Mouse (Mus musculus) cerebellum, adult 11 months (tissue): ENCODE data around the gene 1190005I06Rik.
A peak's percentile ranks its signal among the peaks of the same experiment; 100 is the strongest.

ENCODE experiments used
- DNase-seq: peaks from one replicate; pipeline ENCODE4 v3.0.0; 2022

Gene 1190005I06Rik

GRCm38 (mm10) chr8:120574941-120575340 lies 72.5 kb downstream of the 1190005I06Rik start:
- no peak for DNase-seq

DNA sequence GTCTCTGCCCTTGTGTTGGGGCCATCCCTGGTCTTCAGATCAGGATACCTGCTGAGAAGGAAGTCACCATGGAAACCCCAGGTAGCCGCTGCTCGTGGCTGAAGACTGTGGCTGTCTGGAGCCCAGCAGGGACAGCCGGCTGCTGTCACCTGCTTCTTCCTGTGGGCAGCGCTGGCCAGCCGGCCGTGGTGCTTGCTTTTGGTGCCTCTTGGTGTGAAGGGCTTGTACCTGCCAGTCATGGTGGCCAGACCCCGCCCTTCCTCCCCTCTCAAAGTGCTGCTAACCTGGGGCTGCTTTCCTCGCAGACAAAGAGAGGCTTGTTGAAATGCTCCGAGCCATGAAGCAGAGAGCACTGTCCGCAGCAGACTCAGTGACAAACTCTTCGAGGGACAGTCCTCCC lies 73.6 kb downstream of the 1190005I06Rik start:
- no peak for DNase-seq

- DNase-seq = peak; percentile 52
Observed at GRCm38 (mm10) chr8:120572534-120572933, 74.9 kb downstream of the 1190005I06Rik start.

GRCm38 (mm10) chr8:120571561-120571960 lies 75.9 kb downstream of the 1190005I06Rik start:
- DNase-seq = no peak

- peak; percentile 77 for DNase-seq
Observed at GRCm38 (mm10) chr8:120569939-120570715, 77.3 kb downstream of the 1190005I06Rik start.

DNA sequence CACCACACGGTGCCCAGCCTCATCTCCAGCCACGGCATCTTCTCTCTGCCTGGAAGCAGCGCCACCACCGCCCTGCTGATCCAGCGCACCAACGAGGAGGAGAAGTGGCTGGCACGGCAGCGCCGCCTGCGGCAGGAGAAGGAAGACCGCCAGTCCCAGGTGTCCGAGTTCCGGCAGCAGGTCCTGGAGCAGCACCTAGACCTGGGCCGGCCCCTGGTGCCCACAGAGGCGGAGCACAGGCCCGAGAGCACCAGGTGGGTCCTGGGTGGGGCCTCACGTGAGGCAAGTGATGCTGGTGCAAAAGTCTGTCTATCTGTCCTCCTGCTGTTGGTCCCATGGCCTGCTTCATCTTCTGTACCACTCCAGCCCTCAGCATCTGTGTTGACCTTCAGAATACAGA lies 78.3 kb downstream of the 1190005I06Rik start:
- DNase-seq = no peak

GRCm38 (mm10) chr8:120568164-120568798 lies 79.2 kb downstream of the 1190005I06Rik start:
- DNase-seq = no peak

- DNase-seq = no peak
Observed at GRCm38 (mm10) chr8:120567731-120568130, 79.7 kb downstream of the 1190005I06Rik start.

- DNase-seq = no peak
Observed at GRCm38 (mm10) chr8:120566681-120567080, 80.8 kb downstream of the 1190005I06Rik start.

DNA sequence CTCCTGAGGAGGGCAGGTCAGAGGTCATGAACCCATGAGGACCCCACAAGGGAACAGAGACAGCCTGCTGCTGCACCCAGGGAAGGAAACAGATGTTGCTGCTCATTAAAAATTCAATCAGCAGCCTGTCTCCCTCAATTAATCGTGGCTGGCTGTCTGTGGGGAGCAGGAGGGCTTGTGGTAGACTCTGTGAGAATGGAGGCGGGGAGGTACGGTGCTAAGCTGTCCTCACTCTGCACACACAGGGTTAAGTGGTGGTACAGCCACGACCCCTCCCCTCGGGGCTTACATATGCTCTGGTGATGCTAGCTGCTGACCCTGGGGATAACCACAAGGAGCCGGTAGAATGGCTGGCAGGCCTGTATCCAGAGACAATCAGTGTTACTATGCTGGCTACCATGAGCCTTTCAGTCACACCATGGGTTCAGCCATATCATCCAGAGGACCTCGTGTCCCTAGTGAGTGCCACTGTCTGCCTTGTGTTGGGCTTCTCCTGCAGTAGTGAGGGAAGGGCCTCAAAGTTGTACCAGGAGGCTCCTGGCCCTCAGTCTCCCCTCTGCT lies 82.2 kb downstream of the 1190005I06Rik start:
- no peak for DNase-seq

DNA sequence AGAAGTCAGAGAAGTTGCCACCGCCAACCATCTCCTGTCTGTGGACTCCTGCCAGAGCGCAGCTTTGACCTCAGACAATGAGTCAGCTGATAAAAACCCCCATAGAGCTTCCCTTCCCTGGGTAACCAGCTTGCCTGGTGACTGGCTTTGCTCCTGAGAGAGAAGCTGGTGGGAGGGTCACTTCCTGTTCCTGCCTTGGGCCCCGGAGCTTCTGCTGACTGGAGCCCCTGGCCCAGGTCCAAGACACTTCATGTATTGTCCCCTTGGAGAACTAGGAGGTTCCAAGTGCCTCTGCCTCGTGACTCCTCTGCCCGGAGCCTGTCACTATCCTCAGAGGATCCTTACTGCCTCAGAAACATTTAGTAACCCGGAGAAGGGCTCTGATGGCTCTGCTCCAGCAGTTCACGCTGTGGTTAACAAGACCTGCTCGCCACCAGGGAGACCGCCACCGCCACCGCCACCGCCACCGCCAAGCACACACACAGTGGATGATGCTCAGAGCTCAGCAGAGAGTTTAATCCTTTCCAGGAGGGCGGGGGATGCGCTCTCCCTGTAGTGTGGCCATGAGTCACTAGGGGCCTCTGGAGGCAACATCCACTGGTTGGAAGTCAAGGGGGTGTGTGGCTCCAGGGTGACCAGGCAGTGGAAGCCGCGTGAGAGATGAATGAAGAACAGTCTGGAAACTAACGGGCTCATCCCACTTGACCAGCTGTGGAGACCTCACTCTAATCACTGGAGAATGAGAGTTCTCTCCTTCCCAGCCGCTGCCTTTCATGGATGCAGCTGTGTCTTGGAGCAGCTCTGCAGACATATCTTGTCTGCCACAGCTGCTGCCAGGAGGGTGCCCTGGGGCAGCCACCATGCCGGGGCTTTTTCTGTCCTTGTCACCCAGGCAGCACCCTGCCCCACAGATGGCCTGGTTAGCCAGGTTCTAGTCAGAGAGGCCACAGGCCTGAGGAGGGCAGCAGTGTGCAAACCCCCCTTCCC lies 83.3 kb downstream of the 1190005I06Rik start:
- no peak for DNase-seq

DNA sequence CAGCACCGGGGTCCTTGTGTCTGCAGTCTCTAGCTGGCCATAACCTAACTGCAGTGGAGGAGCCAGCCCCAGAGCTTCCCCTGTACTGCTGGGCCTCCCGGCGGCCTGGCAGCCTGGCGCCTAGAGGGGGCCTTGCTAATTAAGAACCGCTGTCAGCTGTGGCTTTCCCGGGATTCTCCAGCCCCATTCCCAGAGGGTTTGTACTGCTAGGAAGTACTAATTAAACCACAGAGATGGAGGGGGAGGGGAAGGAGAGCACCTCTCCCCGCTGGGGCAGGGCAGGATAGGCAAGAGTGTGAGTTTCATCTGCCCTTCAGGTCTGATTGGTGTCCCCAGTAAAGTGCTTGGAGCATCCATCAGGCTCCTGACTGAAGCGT lies 84.1 kb downstream of the 1190005I06Rik start:
- no peak for DNase-seq

DNA sequence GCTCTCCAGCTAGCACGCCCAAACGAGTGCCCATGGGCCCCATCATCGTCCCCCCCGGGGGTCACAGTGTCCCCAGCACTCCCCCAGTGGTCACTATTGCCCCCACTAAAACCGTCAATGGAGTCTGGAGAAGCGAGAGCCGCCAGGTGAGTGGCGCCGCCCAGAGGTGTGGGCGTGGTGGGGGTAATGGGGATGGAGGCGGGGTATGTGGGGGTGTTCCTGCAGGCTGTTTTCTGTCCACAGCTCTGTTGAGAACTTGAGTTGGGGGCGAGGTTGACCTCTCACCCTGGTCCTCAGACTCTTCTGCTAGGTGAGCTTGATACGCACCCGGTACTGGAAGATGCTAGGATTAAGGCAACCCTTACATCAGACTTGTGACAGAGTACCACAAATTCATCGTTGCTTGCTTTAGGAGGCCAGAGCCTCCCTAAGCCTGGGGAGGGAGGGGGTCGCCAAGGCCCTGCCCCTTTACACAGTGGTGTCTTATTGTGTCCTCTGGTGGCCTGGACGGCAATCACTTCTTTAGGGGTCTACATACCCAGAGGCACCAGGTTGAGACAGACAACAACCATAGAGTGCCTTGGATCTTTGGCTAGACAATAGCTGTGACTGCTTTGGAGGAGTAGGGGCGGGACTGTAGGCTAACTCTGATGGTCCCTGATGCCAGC lies 84.6 kb downstream of the 1190005I06Rik start:
- no peak for DNase-seq

DNA sequence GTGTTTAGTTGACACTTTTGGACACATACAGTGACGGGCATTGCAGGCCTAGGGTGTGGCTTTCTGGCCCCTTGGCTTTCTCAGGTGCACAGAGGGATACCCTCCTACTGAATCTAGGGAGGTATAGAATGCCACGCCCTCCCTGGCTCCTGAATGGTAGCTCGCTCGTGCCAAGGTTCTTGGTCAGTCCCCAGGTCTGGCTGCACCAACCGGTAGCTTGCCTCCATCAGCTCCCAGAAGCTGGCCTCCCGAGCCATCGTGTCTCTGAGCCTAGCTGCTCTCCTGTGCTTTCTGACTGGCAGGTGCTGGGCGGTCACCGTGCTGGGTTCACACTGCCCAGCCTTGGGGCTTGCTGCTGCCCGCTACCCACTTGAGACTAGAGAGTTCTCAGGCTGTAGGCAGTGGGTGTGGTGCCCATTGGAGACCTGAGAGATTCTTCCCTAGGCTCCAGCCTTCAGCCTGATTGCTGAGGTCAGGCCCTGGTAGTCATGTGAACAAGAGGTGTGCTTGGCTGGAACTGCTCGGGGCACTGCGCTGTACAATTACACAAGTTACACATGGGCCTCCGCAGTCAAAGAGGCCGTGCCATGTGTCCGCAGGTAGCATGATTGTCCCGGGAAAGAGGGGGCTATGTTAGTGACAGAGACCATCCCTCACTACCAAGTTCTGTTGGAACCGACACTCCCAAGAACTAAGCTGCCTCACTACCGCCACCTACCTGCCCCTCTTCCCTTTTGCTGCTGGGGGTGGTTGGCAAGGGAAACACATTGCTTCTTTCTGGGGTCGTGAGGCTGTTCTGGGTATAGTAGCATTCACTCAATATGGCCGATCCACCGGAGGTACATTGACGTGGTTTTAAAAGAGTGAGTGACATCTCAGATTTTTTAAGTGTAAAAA lies 85.6 kb downstream of the 1190005I06Rik start:
- DNase-seq = no peak

DNA sequence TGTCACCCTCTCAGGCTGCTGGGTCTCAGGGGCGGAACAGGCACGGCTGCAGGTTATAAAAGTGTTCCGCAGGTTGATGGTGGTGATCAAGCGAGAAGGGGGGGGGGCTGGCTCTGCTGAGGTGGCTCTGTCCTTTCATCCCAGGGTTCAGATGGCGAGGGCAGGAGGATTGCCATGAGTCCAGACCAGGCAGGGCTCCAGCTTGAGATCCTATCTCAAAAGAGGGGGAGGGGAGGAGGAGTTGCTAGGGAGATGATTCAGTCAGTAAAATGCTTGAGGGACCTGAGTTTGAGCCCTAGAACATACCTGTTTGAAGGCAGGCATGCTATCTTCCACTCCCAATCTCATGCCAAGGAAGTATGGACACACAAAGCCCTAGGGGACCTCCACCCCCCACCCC lies 86.9 kb downstream of the 1190005I06Rik start:
- DNase-seq = no peak

GRCm38 (mm10) chr8:120559654-120560053 lies 87.8 kb downstream of the 1190005I06Rik start:
- DNase-seq = no peak
